Mouse (Mus musculus): ENCODE measurements around the gene Rbm6. TPM values are rescaled to one million over a fixed set of nuclear protein-coding genes. Genes with fewer than 3 reads are reported as not detected.

The Rbm6 gene
- total RNA-seq, 2 experiments from 2014 or later = 22.0 to 22.7 TPM

GRCm38 (mm10) chr9:107770374-107771290, 102.4 kb downstream of the Rbm6 start, which contains the start of gene Rbm5:
Gene Rbm5, minus strand, starts transcription at chr9:107770996.
- TF ChIP-seq CTCF (IDR thresholded peaks at IDR 0.05) = no peak
- intact Hi-C loops (cut with DNase I) = no loop called here
- peak within 1 kb of the TSS; percentile 94 for H3K4me3 ChIP-seq
- DNase-seq = peak; percentile 96
- H3K27ac ChIP-seq = peak within 1 kb of the TSS; percentile 99

- no peak for TF ChIP-seq CTCF (IDR thresholded peaks at IDR 0.05)
- Histone ChIP-seq H3K27ac (peak overlapping the region; percentile 99), H3K4me3 (peak overlapping the region; percentile 94)
- DNase-seq = no peak
- intact Hi-C loops (cut with DNase I) = no loop called here
Observed at GRCm38 (mm10) chr9:107770037-107770373, 103.0 kb downstream of the Rbm6 start.

- Histone ChIP-seq H3K27ac (peak overlapping the region; percentile 99), H3K4me3 (peak overlapping the region; percentile 94)
- intact Hi-C loops (cut with DNase I) = no loop called here
- no peak for TF ChIP-seq CTCF (IDR thresholded peaks at IDR 0.05)
- no peak for DNase-seq
Observed at GRCm38 (mm10) chr9:107769445-107770000, 103.5 kb downstream of the Rbm6 start.

GRCm38 (mm10) chr9:107768851-107769250, 104.2 kb downstream of the Rbm6 start:
- Histone ChIP-seq H3K4me3 (peak overlapping the region; percentile 94), H3K27ac (peak overlapping the region; percentile 99)
- DNase-seq = no peak
- no peak for TF ChIP-seq CTCF (IDR thresholded peaks at IDR 0.05)
- intact Hi-C loops (cut with DNase I) = no loop called here

GRCm38 (mm10) chr9:107759593-107759992, 113.4 kb downstream of the Rbm6 start:
- H3K4me3 ChIP-seq = no peak overlapping the region
- H3K27ac ChIP-seq = no peak overlapping the region
- TF ChIP-seq CTCF (IDR thresholded peaks at IDR 0.05) = no peak
- intact Hi-C loops (cut with DNase I) = no loop called here
- no peak for DNase-seq

GRCm38 (mm10) chr9:107750378-107750777, 122.7 kb downstream of the Rbm6 start:
- TF ChIP-seq CTCF (IDR thresholded peaks at IDR 0.05) = no peak
- H3K4me3 ChIP-seq = no peak overlapping the region
- intact Hi-C loops (cut with DNase I) = no loop called here

GRCm38 (mm10) chr9:107748063-107748462, 125.0 kb downstream of the Rbm6 start:
- intact Hi-C loops (cut with DNase I) = loop anchor here (5.0 kb wide), 1 partner anchor 49 kb away; no protein-coding TSS in a partner anchor
- Histone ChIP-seq H3K4me3 (no peak overlapping the region), H3K27ac (no peak overlapping the region)
- TF ChIP-seq CTCF (IDR thresholded peaks at IDR 0.05) = no peak
- no peak for DNase-seq

More at GRCm38 (mm10) chr9:107750378-107750777, 122.7 kb downstream of the Rbm6 start:
- no peak overlapping the region for H3K27ac ChIP-seq
- no peak for DNase-seq

GRCm38 (mm10) chr9:107747310-107747709, 125.7 kb downstream of the Rbm6 start:
- intact Hi-C loops (cut with DNase I) = loop anchor here (5.0 kb wide), 1 partner anchor 50 kb away; no protein-coding TSS in a partner anchor
- no peak for DNase-seq
- no peak for TF ChIP-seq CTCF (IDR thresholded peaks at IDR 0.05)
- Histone ChIP-seq H3K4me3 (no peak overlapping the region), H3K27ac (no peak overlapping the region)

GRCm38 (mm10) chr9:107746679-107747078, 126.4 kb downstream of the Rbm6 start:
- H3K27ac ChIP-seq = no peak overlapping the region
- peak; percentile 51 for TF ChIP-seq CTCF (IDR thresholded peaks at IDR 0.05)
- DNase-seq = no peak
- intact Hi-C loops (cut with DNase I) = loop anchor here (5.0 kb wide), 1 partner anchor 51 kb away; no protein-coding TSS in a partner anchor
- H3K4me3 ChIP-seq = no peak overlapping the region

GRCm38 (mm10) chr9:107744061-107744460, 129.0 kb downstream of the Rbm6 start:
- H3K4me3 ChIP-seq = no peak overlapping the region
- intact Hi-C loops (cut with DNase I) = no loop called here
- no peak overlapping the region for H3K27ac ChIP-seq
- DNase-seq = no peak
- TF ChIP-seq CTCF (IDR thresholded peaks at IDR 0.05) = no peak

GRCm38 (mm10) chr9:107738841-107739202, 134.2 kb downstream of the Rbm6 start:
- no peak overlapping the region for H3K27ac ChIP-seq
- intact Hi-C loops (cut with DNase I) = loop anchor here (2.0 to 5.0 kb wide), 3 partner anchors 28 to 97 kb away; partner anchors contain the start of gene Sema3f
- H3K4me3 ChIP-seq = no peak overlapping the region
- TF ChIP-seq CTCF (IDR thresholded peaks at IDR 0.05) = peak; percentile 49
- DNase-seq = peak; percentile 37

- intact Hi-C loops (cut with DNase I) = loop anchor here (2.0 to 5.0 kb wide), 3 partner anchors 27 to 96 kb away; partner anchors contain the start of gene Sema3f
- DNase-seq = peak; percentile 89
- Histone ChIP-seq H3K27ac (peak overlapping the region; percentile 38; the same call in 1 of the 2 replicates), H3K4me3 (no peak overlapping the region)
- TF ChIP-seq CTCF (IDR thresholded peaks at IDR 0.05) = peak; percentile 96; the same call in 1 of the 2 replicates
Observed at GRCm38 (mm10) chr9:107738020-107738840, 134.8 kb downstream of the Rbm6 start.

Data from gastrocnemius, adult 2 months (tissue).